Mouse (Mus musculus) midbrain, embryonic 14.5 days (tissue): ENCODE results near the gene Mettl27. TPM values are rescaled to one million over a fixed set of nuclear protein-coding genes. Genes with fewer than 3 reads are reported as not detected.

Source experiments
- ATAC-seq: fragments of 200-750 bp; cut with Nextera tagmentation; 2 replicates; pipeline ENCODE4 v1.8.0; 2017; ENCODE audit warnings: moderate number of reproducible peaks, moderate library complexity; ENCODE audit not compliant: low FRiP score, low TSS enrichment
- DNase-seq: peaks from one replicate; pipeline ENCODE4 v3.0.0-alpha.2; 2015
- H3K27ac ChIP-seq: fragments of 300-500 bp; sonication (generic); replicated peaks from 2 replicates; pipeline ENCODE4 v1.5.1; 2014; ENCODE audit warnings: mild to moderate bottlenecking, low read depth, low read length, moderate library complexity
- H3K27me3 ChIP-seq: fragments of 300-500 bp; sonication (generic); 2 replicates; pipeline ENCODE4 v1.6.1; 2014; ENCODE audit warnings: low read length, control low read depth, mixed read lengths; ENCODE audit not compliant: control insufficient read depth, insufficient read depth
- H3K36me3 ChIP-seq: fragments of 300-500 bp; sonication (generic); 2 replicates; pipeline ENCODE4 v1.6.1; 2014; ENCODE audit warnings: low read length, control low read depth; ENCODE audit not compliant: control insufficient read depth, insufficient read depth
- H3K4me1 ChIP-seq: fragments of 300-500 bp; sonication (generic); 2 replicates; pipeline ENCODE4 v1.6.1; 2014; ENCODE audit warnings: mild to moderate bottlenecking, antibody characterized with exemption, low read length, control low read depth; ENCODE audit not compliant: control insufficient read depth, insufficient read depth
- H3K4me2 ChIP-seq: fragments of 300-500 bp; sonication (generic); 2 replicates; pipeline ENCODE4 v1.6.1; 2014; ENCODE audit warnings: mild to moderate bottlenecking, low read length, moderate library complexity
- H3K4me3 ChIP-seq: fragments of 300-500 bp; sonication (generic); replicated peaks from 2 replicates; pipeline ENCODE4 v1.5.1; 2014; ENCODE audit warnings: low read depth, low read length
- H3K9ac ChIP-seq: fragments of 300-500 bp; sonication (generic); replicated peaks from 2 replicates; pipeline ENCODE4 v1.6.1; 2014; ENCODE audit warnings: mild to moderate bottlenecking, low read length, moderate library complexity
- H3K9me3 ChIP-seq: fragments of 300-500 bp; sonication (generic); 2 replicates; pipeline ENCODE4 v1.6.1; 2016; ENCODE audit warnings: low read length, control low read depth, mixed read lengths; ENCODE audit not compliant: control insufficient read depth
- WGBS: fragments of 180-500 bp; shearing (Covaris S2); extraction: QIAGEN DNeasy Blood & Tissue Kit; methylation state at CpG from one replicate; pipeline ENCODE4 v1.1.7; 2014; 5-methylcytosine and 5-hydroxymethylcytosine counted together
- polyA plus RNA-seq: library from polyadenylated mRNA; unstranded; fragments of >200 nt; fragmentation: Nextera tagmentation; extraction: Ambion mirVana; gene quantifications from 2 replicates; pipeline ENCODE4 v1.2.1, GENCODE M21; 2014

Gene Mettl27
- polyA plus RNA-seq, 1 experiment from 2014 or later = 6.0 TPM

DNA sequence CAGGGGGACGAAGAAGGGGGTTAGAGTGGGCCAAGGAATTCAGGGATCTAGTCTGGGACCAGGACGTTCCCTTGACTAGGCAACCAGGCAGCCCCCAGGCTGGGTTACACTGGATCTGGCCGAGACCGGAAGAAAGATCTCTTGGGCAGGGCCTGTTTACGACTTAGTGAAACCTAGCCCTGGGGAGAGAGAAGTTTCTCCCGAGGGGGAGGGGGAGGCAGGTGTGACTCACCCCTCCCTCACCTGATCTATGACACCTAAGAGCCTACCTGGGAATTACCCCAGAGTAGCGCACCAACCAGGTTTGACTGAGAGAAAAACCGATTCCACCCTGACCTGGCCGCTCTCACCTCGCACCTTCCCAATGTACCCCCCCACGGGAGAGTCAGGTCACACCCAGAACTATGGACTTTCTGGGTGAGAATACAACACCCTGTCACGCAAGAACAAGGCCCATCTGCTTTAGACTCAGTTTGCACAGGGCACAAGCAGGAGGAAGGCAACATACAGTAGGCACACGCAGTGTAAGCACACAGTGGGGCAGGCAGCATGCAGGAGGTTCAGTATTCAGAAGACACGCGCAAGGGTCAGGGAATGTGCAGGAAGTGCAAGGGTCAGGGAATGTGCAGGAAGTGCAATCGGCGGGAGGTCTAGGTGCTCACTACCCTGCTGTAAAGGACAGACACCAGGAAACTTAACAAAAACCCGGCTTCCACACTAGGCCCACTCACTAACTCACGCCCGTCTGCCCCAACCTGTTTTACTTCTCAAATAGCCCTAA lies 35.2 kb downstream of the Mettl27 start:
- H3K27ac ChIP-seq = no peak overlapping the region
- H3K9ac ChIP-seq = no peak overlapping the region
- H3K36me3 ChIP-seq = no peaks in the 10 kb centered on the region
- no peaks in the 10 kb centered on the region for H3K27me3 ChIP-seq
- WGBS = 82% methylated on average over 20 of the region's 20 CpGs
- H3K4me3 ChIP-seq = no peak overlapping the region
- no peaks in the 10 kb centered on the region for H3K9me3 ChIP-seq
- no peak overlapping the region for H3K4me2 ChIP-seq
- no peak for DNase-seq
- ATAC-seq = no peak
- H3K4me1 ChIP-seq = peaks cover 6% of the 10 kb centered on the region; the same call in 1 of the 2 replicates

DNA sequence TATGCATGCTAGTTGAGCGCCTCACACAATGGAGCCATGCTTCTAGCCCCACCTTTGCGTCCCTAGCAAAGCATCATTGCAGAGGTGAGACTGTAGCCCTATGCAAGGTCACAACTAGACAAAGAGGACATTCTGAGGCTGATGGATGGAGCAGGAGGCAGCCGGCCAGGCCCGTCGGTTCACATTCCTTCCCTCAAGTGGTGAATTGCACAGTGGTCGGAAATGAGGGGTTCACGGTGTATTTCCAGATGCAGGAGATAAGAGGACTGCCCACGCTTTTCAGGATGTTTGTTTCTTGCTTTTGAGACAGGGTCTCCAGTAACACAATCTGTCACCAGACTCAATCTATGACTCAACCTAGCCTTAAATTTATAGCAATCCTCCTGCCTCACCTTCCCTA lies 38.5 kb downstream of the Mettl27 start:
- peaks cover 6% of the 10 kb centered on the region; the same call in 1 of the 2 replicates for H3K4me1 ChIP-seq
- H3K36me3 ChIP-seq = no peaks in the 10 kb centered on the region
- H3K27ac ChIP-seq = no peak overlapping the region
- H3K27me3 ChIP-seq = no peaks in the 10 kb centered on the region
- no peak overlapping the region for H3K9ac ChIP-seq
- ATAC-seq (no peak), DNase-seq (no peak)
- H3K4me3 ChIP-seq = no peak overlapping the region
- no peak overlapping the region for H3K4me2 ChIP-seq
- WGBS = 84% methylated on average over 8 of the region's 8 CpGs
- H3K9me3 ChIP-seq = no peaks in the 10 kb centered on the region

GRCm38 (mm10) chr5:134973081-134973480 lies 40.9 kb downstream of the Mettl27 start:
- H3K36me3 ChIP-seq = no peaks in the 10 kb centered on the region
- no peak for ATAC-seq
- no peak for DNase-seq
- no peak overlapping the region for H3K27ac ChIP-seq
- no peak overlapping the region for H3K4me3 ChIP-seq
- no peaks in the 10 kb centered on the region for H3K4me1 ChIP-seq
- H3K27me3 ChIP-seq = no peaks in the 10 kb centered on the region
- H3K9me3 ChIP-seq = no peaks in the 10 kb centered on the region
- H3K4me2 ChIP-seq = no peak overlapping the region
- H3K9ac ChIP-seq = no peak overlapping the region

GRCm38 (mm10) chr5:134973526-134973925 lies 41.4 kb downstream of the Mettl27 start:
- no peak for DNase-seq
- no peaks in the 10 kb centered on the region for H3K27me3 ChIP-seq
- no peaks in the 10 kb centered on the region for H3K36me3 ChIP-seq
- no peak for ATAC-seq
- H3K4me2 ChIP-seq = no peak overlapping the region
- no peak overlapping the region for H3K4me3 ChIP-seq
- WGBS = 87% methylated on average over 7 of the region's 7 CpGs
- no peak overlapping the region for H3K9ac ChIP-seq
- no peaks in the 10 kb centered on the region for H3K9me3 ChIP-seq
- H3K27ac ChIP-seq = no peak overlapping the region
- no peaks in the 10 kb centered on the region for H3K4me1 ChIP-seq

GRCm38 (mm10) chr5:134974294-134974693 lies 42.1 kb downstream of the Mettl27 start:
- H3K9ac ChIP-seq = no peak overlapping the region
- WGBS = 73% methylated on average over 7 of the region's 7 CpGs
- no peak overlapping the region for H3K27ac ChIP-seq
- H3K4me3 ChIP-seq = no peak overlapping the region
- DNase-seq (no peak), ATAC-seq (no peak)
- no peaks in the 10 kb centered on the region for H3K4me1 ChIP-seq
- no peaks in the 10 kb centered on the region for H3K36me3 ChIP-seq
- no peaks in the 10 kb centered on the region for H3K27me3 ChIP-seq
- H3K9me3 ChIP-seq = no peaks in the 10 kb centered on the region
- H3K4me2 ChIP-seq = no peak overlapping the region

GRCm38 (mm10) chr5:134974921-134975320 lies 42.8 kb downstream of the Mettl27 start:
- WGBS = 58% methylated on average over 2 of the region's 2 CpGs
- Histone ChIP-seq H3K4me2 (no peak overlapping the region), H3K27ac (no peak overlapping the region), H3K4me1 (no peaks in the 10 kb centered on the region), H3K9ac (no peak overlapping the region), H3K27me3 (no peaks in the 10 kb centered on the region), H3K36me3 (no peaks in the 10 kb centered on the region), H3K9me3 (no peaks in the 10 kb centered on the region), H3K4me3 (no peak overlapping the region)
- ATAC-seq (no peak), DNase-seq (no peak)

DNA sequence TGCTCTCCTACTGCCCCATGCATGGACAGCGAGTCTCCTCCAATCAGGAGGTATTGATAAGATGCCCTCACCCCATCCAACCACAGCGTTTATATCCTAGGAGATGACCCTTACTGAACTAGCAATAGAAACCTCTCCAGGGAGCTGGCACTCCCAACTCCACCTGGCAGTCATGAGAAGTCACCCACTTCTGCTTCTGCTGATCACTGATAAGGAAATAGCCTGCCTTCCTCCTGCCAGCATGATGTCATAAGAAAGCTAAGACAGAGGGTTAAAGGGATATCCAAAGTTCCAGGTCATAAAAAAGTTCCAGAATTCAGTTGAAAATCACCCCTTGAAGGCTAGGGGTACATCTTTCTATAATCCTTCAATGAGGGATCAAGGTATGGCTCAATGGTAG lies 44.0 kb downstream of the Mettl27 start:
- H3K36me3 ChIP-seq = no peaks in the 10 kb centered on the region
- H3K27me3 ChIP-seq = no peaks in the 10 kb centered on the region
- H3K4me3 ChIP-seq = no peak overlapping the region
- H3K27ac ChIP-seq = no peak overlapping the region
- WGBS = 84% methylated on average over 2 of the region's 2 CpGs
- DNase-seq (no peak), ATAC-seq (no peak)
- H3K4me1 ChIP-seq = no peaks in the 10 kb centered on the region
- H3K4me2 ChIP-seq = no peak overlapping the region
- H3K9me3 ChIP-seq = no peaks in the 10 kb centered on the region
- H3K9ac ChIP-seq = no peak overlapping the region

GRCm38 (mm10) chr5:134976577-134977250 lies 44.5 kb downstream of the Mettl27 start:
- Histone ChIP-seq H3K4me3 (no peak overlapping the region), H3K9me3 (no peaks in the 10 kb centered on the region), H3K4me2 (no peak overlapping the region), H3K9ac (no peak overlapping the region), H3K36me3 (no peaks in the 10 kb centered on the region), H3K27ac (no peak overlapping the region), H3K27me3 (no peaks in the 10 kb centered on the region), H3K4me1 (no peaks in the 10 kb centered on the region)
- DNase-seq (no peak), ATAC-seq (no peak)
- WGBS = 87% methylated on average over 14 of the region's 14 CpGs

DNA sequence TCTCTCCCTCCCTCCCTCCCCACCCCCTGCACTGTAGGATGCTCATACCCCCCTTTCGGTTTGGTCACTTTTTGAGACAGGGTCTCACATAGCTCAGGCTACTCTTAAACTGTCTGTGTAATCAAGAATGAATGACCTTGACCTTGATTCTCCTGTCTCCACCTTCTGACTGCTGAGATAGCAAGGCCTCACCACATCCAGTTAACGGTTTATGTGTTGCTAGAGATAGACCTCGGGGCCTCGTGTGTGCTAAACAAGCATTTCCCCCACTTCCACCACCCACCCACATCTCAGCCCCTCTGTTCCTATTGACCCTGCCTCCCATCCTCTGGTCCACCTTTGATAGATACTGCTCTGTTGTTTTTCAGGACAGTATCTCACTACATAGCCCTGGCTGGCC lies 45.7 kb downstream of the Mettl27 start:
- H3K4me1 ChIP-seq = no peaks in the 10 kb centered on the region
- H3K9me3 ChIP-seq = no peaks in the 10 kb centered on the region
- DNase-seq (no peak), ATAC-seq (no peak)
- H3K27ac ChIP-seq = no peak overlapping the region
- no peak overlapping the region for H3K9ac ChIP-seq
- no peak overlapping the region for H3K4me3 ChIP-seq
- no peak overlapping the region for H3K4me2 ChIP-seq
- no peaks in the 10 kb centered on the region for H3K36me3 ChIP-seq
- H3K27me3 ChIP-seq = no peaks in the 10 kb centered on the region
- WGBS = 87% methylated on average over 4 of the region's 4 CpGs
